Mouse (Mus musculus): Measurements from ENCODE around the gene Vmn1r127. TPM values are rescaled to one million over a fixed set of nuclear protein-coding genes. Genes with fewer than 3 reads are reported as not detected.
"Not testable (repeated sequence)": the region's sequence is repeated elsewhere in the genome, so short reads cannot be mapped to it uniquely, and the experiment has no call there.

Gene Vmn1r127
- not detected for total RNA-seq (2021)
- long read RNA-seq, experiment 1: 0 reads
- long read RNA-seq, experiment 2: 0 reads

GRCm38 (mm10) chr7:21319761-21320160 is at the start of gene Vmn1r127:
Gene Vmn1r127 (minus strand): TSS chr7:21319861.
- DNase-seq (ENCODE audit: low spot score): not testable (repeated sequence)

GRCm38 (mm10) chr7:21361191-21361590 is 41.5 kb upstream of the Vmn1r127 start, which contains the start of gene Vmn1r129:
Gene Vmn1r129 (minus strand): TSS chr7:21361291.
- DNase-seq (ENCODE audit: low spot score): not testable (repeated sequence)

GRCm38 (mm10) chr7:21349073-21349472 is 29.4 kb upstream of the Vmn1r127 start, which contains the start of gene Vmn1r128:
Gene Vmn1r128 (plus strand): TSS chr7:21349373.
- DNase-seq (ENCODE audit: low spot score): not testable (repeated sequence)

- not testable (repeated sequence) for DNase-seq (ENCODE audit: low spot score)
Observed at GRCm38 (mm10) chr7:21301367-21301766, 18.3 kb downstream of the Vmn1r127 start, which contains the start of gene Vmn1r126. Gene Vmn1r126 (minus strand): TSS chr7:21301467.

- not testable (repeated sequence) for DNase-seq (ENCODE audit: low spot score)
Observed at GRCm38 (mm10) chr7:21271879-21272278, 47.8 kb downstream of the Vmn1r127 start, which contains the start of gene Vmn1r125. Gene Vmn1r125 (plus strand): TSS chr7:21272179.

Other genes starting within 250 kb of the Vmn1r127 start
- gene Vmn1r121, start 221.3 kb downstream of the Vmn1r127 start, total RNA-seq (2021): not detected
- gene Vmn1r122, start 185.7 kb downstream of the Vmn1r127 start, total RNA-seq (2021): not detected
- gene Vmn1r123, start 157.7 kb downstream of the Vmn1r127 start, total RNA-seq (2021): not detected
- gene Gm5157, start 129.4 kb downstream of the Vmn1r127 start, total RNA-seq (2021): not detected
- not detected for gene Vmn1r124, start 59.2 kb downstream of the Vmn1r127 start, total RNA-seq (2021)
- not detected for gene Vmn1r125, start 47.7 kb downstream of the Vmn1r127 start, total RNA-seq (2021)
- not detected for gene Vmn1r126, start 18.4 kb downstream of the Vmn1r127 start, total RNA-seq (2021)
- not detected for gene Vmn1r128, start 29.5 kb upstream of the Vmn1r127 start, total RNA-seq (2021)
- gene Vmn1r129, start 41.4 kb upstream of the Vmn1r127 start, total RNA-seq (2021): not detected
- not detected for gene Gm6882, start 112.9 kb upstream of the Vmn1r127 start, total RNA-seq (2021)
- not detected for gene Vmn1r130, start 191.9 kb upstream of the Vmn1r127 start, total RNA-seq (2021)
- not detected for gene Vmn1r131, start 226.2 kb upstream of the Vmn1r127 start, total RNA-seq (2021)